Mouse (Mus musculus) heart, embryonic 11.5 days (tissue): ENCODE data around the gene Gpc1. TPM values are rescaled to one million over a fixed set of nuclear protein-coding genes. Genes with fewer than 3 reads are reported as not detected.
A peak's percentile ranks its signal among the peaks of the same experiment; 100 is the strongest.

Source experiments
- ATAC-seq: fragments of 200-750 bp; cut with Nextera tagmentation; replicated peaks from 2 replicates; pipeline ENCODE4 v1.8.0; 2017; ENCODE audit warnings: moderate library complexity; ENCODE audit not compliant: insufficient number of reproducible peaks, low FRiP score, low TSS enrichment
- H3K27ac ChIP-seq: fragments of 300-500 bp; sonication (generic); 2 replicates; pipeline ENCODE4 v1.5.1; 2014; ENCODE audit warnings: mild to moderate bottlenecking, low read depth, low read length
- H3K27me3 ChIP-seq: fragments of 300-500 bp; sonication (generic); 2 replicates; pipeline ENCODE4 v1.6.1; 2014; ENCODE audit warnings: mild to moderate bottlenecking, low read length, mixed read lengths; ENCODE audit not compliant: control insufficient read depth, insufficient read depth
- H3K36me3 ChIP-seq: fragments of 300-500 bp; sonication (generic); 2 replicates; pipeline ENCODE4 v1.6.1; 2014; ENCODE audit warnings: mild to moderate bottlenecking, low read length, moderate library complexity, mixed read lengths; ENCODE audit not compliant: control insufficient read depth, insufficient read depth
- H3K4me1 ChIP-seq: fragments of 300-500 bp; sonication (generic); 2 replicates; pipeline ENCODE4 v1.6.1; 2014; ENCODE audit warnings: low read length; ENCODE audit not compliant: control insufficient read depth, insufficient read depth
- H3K4me2 ChIP-seq: fragments of 300-500 bp; sonication (generic); 2 replicates; pipeline ENCODE4 v1.6.1; 2014; ENCODE audit warnings: mild to moderate bottlenecking, moderate library complexity
- H3K4me3 ChIP-seq: fragments of 300-500 bp; sonication (generic); 2 replicates; pipeline ENCODE4 v1.5.1; 2014; ENCODE audit warnings: low read depth, low read length
- H3K9ac ChIP-seq: fragments of 300-500 bp; sonication (generic); 2 replicates; pipeline ENCODE4 v1.6.1; 2014; ENCODE audit warnings: mild to moderate bottlenecking, low read depth, low read length, moderate library complexity
- H3K9me3 ChIP-seq: fragments of 300-500 bp; sonication (generic); replicated peaks from 2 replicates; pipeline ENCODE4 v1.6.1; 2016; ENCODE audit warnings: low read length; ENCODE audit not compliant: control insufficient read depth
- WGBS: fragments of 180-500 bp; shearing (Covaris S2); extraction: QIAGEN DNeasy Blood & Tissue Kit; methylation state at CpG from one replicate; pipeline ENCODE4 v1.1.7; 2014; ENCODE audit not compliant: insufficient replicate concordance; 5-methylcytosine and 5-hydroxymethylcytosine counted together
- polyA plus RNA-seq: library from polyadenylated mRNA; unstranded; fragments of >200 nt; fragmentation: Nextera tagmentation; extraction: Ambion mirVana; gene quantifications from 2 replicates; pipeline ENCODE4 v1.2.1, GENCODE M21; 2014

Gpc1 gene
- polyA plus RNA-seq, 1 experiment from 2014 or later = 25.9 TPM

GRCm38 (mm10) chr1:92798425-92798824 lies 33.0 kb upstream of the Gpc1 start:
- Histone ChIP-seq H3K4me2 (no peak overlapping the region), H3K9me3 (no peaks in the 10 kb centered on the region), H3K27me3 (peaks cover 7% of the 10 kb centered on the region; the same call in 1 of the 2 replicates), H3K36me3 (no peaks in the 10 kb centered on the region), H3K4me1 (no peaks in the 10 kb centered on the region), H3K4me3 (no peak overlapping the region), H3K9ac (no peak overlapping the region), H3K27ac (no peak overlapping the region)
- ATAC-seq = no peak
- 66% methylated on average over 2 of the region's 2 CpGs for WGBS

DNA sequence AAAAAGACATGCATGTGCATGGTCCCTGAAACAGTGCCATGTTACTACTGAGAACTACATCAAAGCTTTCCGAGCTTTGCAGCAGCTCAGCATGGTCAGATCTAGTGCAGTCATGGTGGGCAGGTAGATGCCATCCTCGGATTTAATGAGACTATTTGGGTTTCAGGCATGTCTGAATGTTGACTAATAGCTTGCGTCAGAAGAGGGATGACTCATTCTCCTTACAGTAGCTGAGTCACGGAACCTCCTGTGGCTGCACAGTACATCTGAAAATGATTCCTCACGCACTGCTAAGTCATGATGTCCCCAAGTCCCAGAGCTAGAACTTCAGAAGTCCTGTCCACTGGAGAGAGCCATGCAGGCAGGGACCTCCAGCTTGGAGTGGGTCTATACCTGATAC lies 31.8 kb upstream of the Gpc1 start:
- Histone ChIP-seq H3K9me3 (no peaks in the 10 kb centered on the region), H3K4me3 (no peak overlapping the region), H3K9ac (no peak overlapping the region), H3K27me3 (peaks cover 5% of the 10 kb centered on the region; the same call in 1 of the 2 replicates), H3K4me1 (no peaks in the 10 kb centered on the region), H3K4me2 (no peak overlapping the region), H3K36me3 (no peaks in the 10 kb centered on the region), H3K27ac (no peak overlapping the region)
- no peak for ATAC-seq
- 72% methylated on average over 5 of the region's 5 CpGs for WGBS

DNA sequence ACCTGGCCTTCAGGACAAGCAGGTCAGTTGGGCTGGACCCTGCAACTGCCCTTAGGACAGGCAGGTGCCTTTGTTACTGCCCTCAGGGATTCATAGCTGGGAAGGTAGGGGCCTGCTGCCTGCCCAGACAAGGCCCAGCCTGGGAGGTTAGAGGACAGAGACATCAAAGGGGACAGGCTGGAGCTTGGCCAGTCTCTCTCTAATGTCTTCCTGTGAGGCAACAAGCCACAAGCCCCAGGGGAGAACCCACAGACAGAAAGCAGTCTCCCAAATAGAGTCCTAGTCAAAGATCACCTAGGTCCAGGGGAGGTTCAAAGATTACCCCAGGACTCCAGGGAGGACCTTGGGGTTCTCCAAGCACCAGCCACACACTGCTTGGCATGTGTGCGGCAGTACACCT lies 29.1 kb upstream of the Gpc1 start:
- Histone ChIP-seq H3K9me3 (no peaks in the 10 kb centered on the region), H3K36me3 (no peaks in the 10 kb centered on the region), H3K4me2 (no peak overlapping the region), H3K4me3 (no peak overlapping the region), H3K4me1 (no peaks in the 10 kb centered on the region), H3K27ac (no peak overlapping the region), H3K27me3 (no peaks in the 10 kb centered on the region), H3K9ac (no peak overlapping the region)
- no peak for ATAC-seq
- 69% methylated on average over 1 of the region's 1 CpGs for WGBS

DNA sequence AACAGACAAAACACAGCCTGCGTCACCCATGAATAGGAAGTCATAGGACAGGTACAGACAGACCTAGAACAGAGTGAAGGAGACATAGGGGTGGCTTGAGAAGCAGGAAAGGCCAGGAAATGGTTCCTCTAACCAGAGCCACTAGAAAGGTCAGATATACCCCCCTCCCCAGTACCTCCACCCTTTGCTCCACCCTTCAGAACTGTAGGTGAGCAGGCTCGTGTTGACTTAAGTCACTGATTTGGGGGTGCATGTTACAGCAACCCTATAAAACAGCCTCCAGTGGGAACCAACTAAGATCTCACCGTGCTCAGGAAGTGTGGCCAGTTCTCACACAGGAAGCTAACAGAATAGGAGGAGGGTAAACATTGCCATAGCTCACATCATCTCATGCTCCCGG lies 28.1 kb upstream of the Gpc1 start:
- 67% methylated on average over 4 of the region's 4 CpGs for WGBS
- Histone ChIP-seq H3K4me1 (no peaks in the 10 kb centered on the region), H3K27ac (no peak overlapping the region), H3K9ac (no peak overlapping the region), H3K36me3 (no peaks in the 10 kb centered on the region), H3K9me3 (no peaks in the 10 kb centered on the region), H3K27me3 (no peaks in the 10 kb centered on the region), H3K4me3 (no peak overlapping the region), H3K4me2 (no peak overlapping the region)
- ATAC-seq = no peak

- Histone ChIP-seq H3K9me3 (no peaks in the 10 kb centered on the region), H3K27ac (no peak overlapping the region), H3K4me1 (no peaks in the 10 kb centered on the region), H3K4me2 (no peak overlapping the region), H3K4me3 (no peak overlapping the region), H3K27me3 (no peaks in the 10 kb centered on the region), H3K9ac (no peak overlapping the region), H3K36me3 (no peaks in the 10 kb centered on the region)
- no peak for ATAC-seq
- 59% methylated on average over 5 of the region's 5 CpGs for WGBS
Measured at GRCm38 (mm10) chr1:92805181-92805580, 26.3 kb upstream of the Gpc1 start.

GRCm38 (mm10) chr1:92805836-92806235 lies 25.6 kb upstream of the Gpc1 start:
- Histone ChIP-seq H3K36me3 (no peaks in the 10 kb centered on the region), H3K9me3 (no peaks in the 10 kb centered on the region), H3K27me3 (no peaks in the 10 kb centered on the region), H3K27ac (no peak overlapping the region), H3K9ac (no peak overlapping the region), H3K4me3 (no peak overlapping the region), H3K4me1 (no peaks in the 10 kb centered on the region), H3K4me2 (no peak overlapping the region)
- 68% methylated on average over 2 of the region's 2 CpGs for WGBS
- no peak for ATAC-seq

DNA sequence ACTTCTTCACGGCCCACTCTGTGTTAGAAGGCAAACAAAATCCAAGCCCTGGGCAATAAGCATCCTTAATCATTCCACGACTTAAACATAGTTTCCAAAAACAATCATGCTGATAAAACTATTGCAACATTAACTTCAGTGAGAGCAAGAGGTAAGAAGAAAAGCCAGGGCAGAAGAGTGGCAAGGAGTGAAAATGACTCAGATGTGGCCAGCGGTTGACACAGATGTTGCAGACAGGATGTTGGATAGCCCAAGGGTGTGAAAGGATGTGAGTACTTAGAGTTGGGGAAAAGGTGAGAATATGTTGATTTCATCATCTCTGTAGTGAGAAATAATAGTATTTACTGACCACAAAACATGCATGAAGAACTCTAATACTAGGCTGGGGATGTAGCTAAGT lies 24.7 kb upstream of the Gpc1 start:
- Histone ChIP-seq H3K4me1 (no peaks in the 10 kb centered on the region), H3K36me3 (no peaks in the 10 kb centered on the region), H3K4me2 (no peak overlapping the region), H3K27ac (no peak overlapping the region), H3K4me3 (no peak overlapping the region), H3K9ac (no peak overlapping the region), H3K27me3 (no peaks in the 10 kb centered on the region), H3K9me3 (no peaks in the 10 kb centered on the region)
- WGBS = 71% methylated on average over 3 of the region's 3 CpGs
- ATAC-seq = no peak

- Histone ChIP-seq H3K9me3 (no peaks in the 10 kb centered on the region), H3K9ac (no peak overlapping the region), H3K4me1 (no peaks in the 10 kb centered on the region), H3K36me3 (no peaks in the 10 kb centered on the region), H3K27me3 (no peaks in the 10 kb centered on the region), H3K4me3 (no peak overlapping the region), H3K4me2 (no peak overlapping the region), H3K27ac (no peak overlapping the region)
- ATAC-seq = no peak
- WGBS = 78% methylated on average over 4 of the region's 4 CpGs
Measured at GRCm38 (mm10) chr1:92809621-92810020, 21.8 kb upstream of the Gpc1 start.

- H3K9me3 ChIP-seq = no peaks in the 10 kb centered on the region
- no peak overlapping the region for H3K4me3 ChIP-seq
- 57% methylated on average over 5 of the region's 5 CpGs for WGBS
- H3K27me3 ChIP-seq = no peaks in the 10 kb centered on the region
- H3K4me2 ChIP-seq = no peak overlapping the region
- H3K36me3 ChIP-seq = no peaks in the 10 kb centered on the region
- no peak for ATAC-seq
- H3K27ac ChIP-seq = no peak overlapping the region
- H3K9ac ChIP-seq = 0 out of 2 replicates have a peak overlapping the region, but pooled peaks have one; percentile 10
- H3K4me1 ChIP-seq = no peaks in the 10 kb centered on the region
Measured at GRCm38 (mm10) chr1:92814319-92814718, 17.1 kb upstream of the Gpc1 start.
